Mouse (Mus musculus): ENCODE measurements around the gene Olfr345.

Gene Olfr345

DNA sequence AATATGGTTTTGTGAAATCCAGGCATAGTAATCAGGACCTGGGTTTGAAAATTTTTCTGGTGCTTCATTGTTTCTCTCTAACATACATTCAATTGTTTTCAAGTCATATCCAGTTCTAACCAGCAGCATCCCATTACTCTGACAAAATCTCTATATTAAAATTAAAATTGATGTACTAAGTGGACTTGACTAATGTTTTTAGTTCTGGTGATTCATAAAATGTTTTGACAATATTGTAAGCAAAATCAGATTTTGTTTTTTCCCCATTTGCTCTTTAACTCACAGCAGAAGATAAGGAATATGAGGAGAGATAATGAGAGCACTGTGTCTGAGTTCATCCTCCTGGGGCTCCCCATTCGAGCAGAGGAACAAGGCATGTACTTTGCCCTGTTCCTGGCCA, at the start of gene Olfr345:
Olfr345 (plus strand) TSS at position 301 of the 400 bp plus-strand sequence.
- no peak for TF ChIP-seq GATA4 (IDR thresholded peaks at IDR 0.05; ENCODE audit: insufficient replicate concordance, low read length)

DNA sequence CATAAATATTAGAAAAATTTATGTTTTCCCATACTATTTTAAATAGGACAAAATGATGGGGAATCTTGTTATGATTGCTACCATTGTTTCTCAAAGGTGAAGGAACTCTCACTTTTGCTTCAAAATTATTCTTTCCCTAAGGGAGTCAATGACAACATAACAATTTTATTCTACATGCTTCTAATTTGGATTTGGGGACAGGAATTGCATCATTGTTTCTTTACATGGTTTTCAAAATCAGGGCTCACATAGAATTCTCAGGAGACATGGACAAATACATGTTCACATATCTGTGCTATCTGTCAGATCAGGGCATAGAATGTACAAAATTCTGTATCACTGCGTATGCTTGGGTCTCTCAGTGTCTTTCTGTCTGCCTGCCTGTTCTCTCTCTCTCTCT, 45.6 kb downstream of the Olfr345 start, which contains the start of gene Olfr346:
Olfr346 (plus strand) TSS at position 301 of the 400 bp plus-strand sequence.
- TF ChIP-seq GATA4 (IDR thresholded peaks at IDR 0.05; ENCODE audit: insufficient replicate concordance, low read length) = no peak
